Mouse (Mus musculus): ENCODE measurements around the gene Scarf2.

- TF ChIP-seq GATA1 (IDR thresholded peaks at IDR 0.05; ENCODE audit: low read length): no peak
- TF ChIP-seq TAL1 (IDR thresholded peaks at IDR 0.05; ENCODE audit: low read length): no peak
These were observed 42.9 kb downstream of the Scarf2 start for GRCm38 (mm10) chr16:17839976-17840375.

Measured in erythroblast, embryonic 14.5 days (primary cell).